Mouse (Mus musculus): ENCODE measurements around the gene Prl8a6.

- no peak for TF ChIP-seq CTCF (IDR thresholded peaks at IDR 0.05; ENCODE audit: borderline replicate concordance, insufficient read depth, low read length)
- no peak for TF ChIP-seq POLR2A (IDR thresholded peaks at IDR 0.05; ENCODE audit: low read depth, low read length)
These were observed 39.3 kb downstream of the Prl8a6 start for GRCm38 (mm10) chr13:27399061-27399724.
